Mouse (Mus musculus) gastrocnemius, postnatal 4 days (tissue): ENCODE measurements at regions not wholly inside any gene's neighbourhood (a gene's known extent, or its start where the extent isn't known, plus 50 kb on each side); places are given as distances from the start of the nearest gene placed in this dataset.

ENCODE experiments used
- DNase-seq, 2 experiments: peaks; one replicate each; pipeline ENCODE4 v3.0.0; 2021 to 2022; ENCODE audit warnings: low spot score in 2 of 2, mixed read lengths in 2 of 2

GRCm38 (mm10) chrX:143996716-143997115, 63.6 kb upstream of the Dcx start:
- DNase-seq: peak in 1 of 2 experiments; percentile 39
